Mouse (Mus musculus) thymus, postnatal 4 days (tissue): ENCODE results near the gene Mbnl2.

Source experiments
- DNase-seq: peaks from one replicate; pipeline ENCODE4 v3.0.0; 2021

Mbnl2 gene

GRCm38 (mm10) chr14:120388818-120389691 lies 113.6 kb downstream of the Mbnl2 start:
- DNase-seq = no peak

- DNase-seq = peak; percentile 35
These were observed 114.9 kb downstream of the Mbnl2 start for GRCm38 (mm10) chr14:120390231-120390944.

GRCm38 (mm10) chr14:120391701-120392100 lies 116.2 kb downstream of the Mbnl2 start:
- DNase-seq = no peak

- no peak for DNase-seq
These were observed 117.0 kb downstream of the Mbnl2 start for GRCm38 (mm10) chr14:120392441-120392840.

- DNase-seq = no peak
These were observed 118.0 kb downstream of the Mbnl2 start for GRCm38 (mm10) chr14:120393441-120393840.

GRCm38 (mm10) chr14:120394216-120394615 lies 118.7 kb downstream of the Mbnl2 start:
- DNase-seq = no peak

- DNase-seq = no peak
These were observed 119.4 kb downstream of the Mbnl2 start for GRCm38 (mm10) chr14:120394827-120395226.

GRCm38 (mm10) chr14:120395501-120395900 lies 120.0 kb downstream of the Mbnl2 start:
- no peak for DNase-seq

GRCm38 (mm10) chr14:120397871-120398647 lies 122.6 kb downstream of the Mbnl2 start:
- peak; percentile 76 for DNase-seq

GRCm38 (mm10) chr14:120399614-120400013 lies 124.1 kb downstream of the Mbnl2 start:
- DNase-seq = no peak

- DNase-seq = no peak
These were observed 125.7 kb downstream of the Mbnl2 start for GRCm38 (mm10) chr14:120401158-120401557.

GRCm38 (mm10) chr14:120402715-120403114 lies 127.2 kb downstream of the Mbnl2 start:
- no peak for DNase-seq

- DNase-seq = no peak
These were observed 128.9 kb downstream of the Mbnl2 start for GRCm38 (mm10) chr14:120404364-120404763.

GRCm38 (mm10) chr14:120404811-120405582 lies 129.5 kb downstream of the Mbnl2 start:
- peak; percentile 18 for DNase-seq

GRCm38 (mm10) chr14:120405597-120405996 lies 130.1 kb downstream of the Mbnl2 start:
- DNase-seq = no peak

GRCm38 (mm10) chr14:120406271-120406670 lies 130.8 kb downstream of the Mbnl2 start:
- DNase-seq = no peak

GRCm38 (mm10) chr14:120406820-120407219 lies 131.4 kb downstream of the Mbnl2 start:
- DNase-seq = peak; percentile 70

GRCm38 (mm10) chr14:120409854-120410253 lies 134.4 kb downstream of the Mbnl2 start:
- DNase-seq = no peak

GRCm38 (mm10) chr14:120416886-120417285 lies 141.4 kb downstream of the Mbnl2 start:
- no peak for DNase-seq

- no peak for DNase-seq
These were observed 143.5 kb downstream of the Mbnl2 start for GRCm38 (mm10) chr14:120418964-120419363.

GRCm38 (mm10) chr14:120428497-120428896 lies 153.0 kb downstream of the Mbnl2 start:
- no peak for DNase-seq

- peak; percentile 48 for DNase-seq
These were observed 157.3 kb downstream of the Mbnl2 start for GRCm38 (mm10) chr14:120432773-120433172.
